Mouse (Mus musculus) kidney, adult 9 months (tissue): Measurements from ENCODE around the gene Gm44502.
"Not testable (repeated sequence)": the region's sequence is repeated elsewhere in the genome, so short reads cannot be mapped to it uniquely, and the experiment has no call there.

Experiments
- DNase-seq: peaks from one replicate; pipeline ENCODE4 v3.0.0; 2022

Gm44502 gene

DNA sequence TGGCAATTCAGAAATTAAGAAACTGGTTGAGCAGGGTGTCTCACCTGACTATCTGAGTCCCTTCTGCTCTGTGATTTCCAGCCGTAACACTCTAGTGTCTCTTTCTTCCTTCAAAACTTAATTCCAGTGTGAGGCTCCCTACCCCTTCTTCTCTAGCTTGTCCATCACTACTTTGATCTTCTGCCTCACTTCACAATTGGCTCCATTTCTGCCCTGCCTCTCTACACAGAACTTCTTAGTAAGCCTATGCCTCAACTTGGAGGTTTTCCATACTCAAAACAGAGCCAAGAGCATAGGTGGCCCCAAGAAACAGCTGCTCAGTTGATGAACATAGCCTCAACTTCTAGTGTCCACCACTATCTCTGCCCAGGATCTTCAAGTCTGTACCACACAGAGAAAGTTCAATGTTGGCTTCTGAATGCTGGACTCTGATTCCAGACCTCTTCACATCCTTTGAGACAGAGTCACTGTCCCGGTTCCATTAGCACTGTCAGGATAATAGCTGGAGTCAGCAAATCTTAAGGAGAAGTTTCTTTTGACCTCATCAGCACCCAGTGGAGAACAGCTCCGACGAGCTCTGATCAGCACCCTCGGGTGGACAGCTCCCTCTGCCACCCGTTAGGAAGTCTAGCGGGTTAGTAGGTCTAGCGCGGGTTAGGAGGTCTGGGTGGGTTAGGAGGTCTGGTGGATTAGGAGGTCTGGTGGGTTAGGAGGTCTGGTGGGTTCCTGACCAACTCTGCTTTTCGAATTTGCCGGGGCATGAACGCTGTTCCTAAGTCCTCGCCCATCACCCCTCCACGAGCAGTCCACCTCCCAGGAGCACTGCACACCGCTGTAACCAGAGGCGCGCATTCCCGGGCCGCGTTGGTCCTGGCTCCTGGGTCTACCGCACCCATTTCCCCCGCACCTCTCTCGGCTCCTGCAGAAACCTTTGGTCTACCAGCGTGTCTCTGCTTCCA, 23.7 kb upstream of the Gm44502 start:
- peak; percentile 60 for DNase-seq

DNA sequence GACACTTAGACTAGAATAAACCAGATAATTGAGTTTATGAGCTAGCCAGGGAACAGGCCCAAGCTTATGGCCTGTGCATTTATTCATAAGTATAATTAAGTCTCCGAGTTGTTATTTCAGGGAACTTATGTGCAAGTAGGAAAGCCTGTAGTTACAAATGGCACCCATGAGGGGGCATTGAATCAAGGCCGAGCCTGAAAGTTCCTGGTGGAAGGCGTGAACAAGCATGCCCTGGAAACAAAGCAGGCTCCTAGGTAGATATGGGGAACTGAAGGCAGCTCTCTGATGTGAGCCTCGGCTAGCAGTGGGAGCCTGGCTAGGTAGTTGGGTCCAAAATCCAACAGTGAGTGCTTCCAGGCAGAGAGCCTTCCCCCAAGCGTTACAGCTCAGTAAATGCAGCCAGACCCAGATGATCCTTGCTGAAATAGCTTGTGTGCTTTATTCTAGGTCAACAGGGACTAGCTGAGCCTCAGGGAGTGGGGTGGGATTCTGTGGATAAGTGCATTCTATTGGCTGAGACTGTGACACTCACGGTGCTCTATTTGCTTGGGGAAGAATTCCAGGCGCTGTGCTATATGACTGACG, 13.1 kb upstream of the Gm44502 start:
- no peak for DNase-seq

DNA sequence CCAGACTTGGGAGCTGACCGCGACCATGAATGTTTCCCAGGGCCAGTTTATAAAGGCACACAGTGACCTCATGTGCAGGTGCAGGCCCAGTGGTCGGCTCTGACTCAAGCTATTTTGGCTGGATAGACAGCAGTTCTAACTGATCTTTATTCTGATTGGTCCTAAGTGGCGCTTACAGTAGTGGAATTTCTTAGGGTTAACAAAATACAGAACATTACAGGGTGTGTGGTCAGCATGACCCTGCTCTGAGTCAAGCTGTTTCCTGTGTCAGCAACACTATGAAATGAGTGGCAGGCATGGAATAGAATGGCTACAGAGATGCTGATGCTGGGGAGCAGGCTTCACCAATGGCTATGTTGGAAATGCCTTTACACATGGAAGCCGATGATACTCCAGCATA, 6.4 kb upstream of the Gm44502 start:
- no peak for DNase-seq

DNA sequence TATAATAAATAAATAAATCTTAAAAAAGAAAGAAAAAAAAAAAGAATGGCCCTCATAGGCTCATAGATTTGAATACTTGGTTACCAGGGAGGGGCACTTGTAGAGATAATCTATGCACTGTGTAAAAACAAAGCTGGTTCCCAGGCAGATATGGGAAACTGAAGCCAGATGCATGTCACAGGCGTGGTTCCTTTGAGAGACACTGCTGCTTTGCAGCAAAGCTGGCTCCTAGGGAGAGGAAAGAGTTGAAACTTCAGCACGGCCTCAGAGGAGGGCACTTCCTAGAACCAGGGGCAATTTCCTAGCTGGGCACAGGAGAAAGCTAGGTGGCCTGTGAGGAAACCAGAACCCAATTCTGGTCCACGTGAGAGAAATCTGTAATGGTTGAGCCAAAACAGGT, 4.6 kb upstream of the Gm44502 start:
- no peak for DNase-seq

DNA sequence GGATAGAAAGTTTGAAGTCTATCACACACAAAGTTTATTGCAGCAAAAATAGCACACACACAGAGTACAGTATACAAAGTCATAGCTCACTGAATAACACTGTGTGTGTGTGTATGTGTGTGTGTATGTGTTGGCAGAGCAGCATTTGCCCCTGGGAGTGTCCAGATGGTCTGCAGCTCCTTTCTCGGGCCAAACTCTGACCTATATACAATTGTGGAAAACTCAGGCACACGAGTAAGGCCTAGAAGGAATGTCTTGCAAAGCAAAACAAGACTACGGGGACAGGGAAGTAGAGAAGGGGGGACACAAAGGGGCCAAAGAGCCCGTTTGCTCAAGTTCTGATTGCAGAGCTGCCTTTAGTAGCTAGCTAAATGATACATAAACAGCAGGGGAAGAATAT, 3.5 kb upstream of the Gm44502 start:
- DNase-seq: no peak

DNA sequence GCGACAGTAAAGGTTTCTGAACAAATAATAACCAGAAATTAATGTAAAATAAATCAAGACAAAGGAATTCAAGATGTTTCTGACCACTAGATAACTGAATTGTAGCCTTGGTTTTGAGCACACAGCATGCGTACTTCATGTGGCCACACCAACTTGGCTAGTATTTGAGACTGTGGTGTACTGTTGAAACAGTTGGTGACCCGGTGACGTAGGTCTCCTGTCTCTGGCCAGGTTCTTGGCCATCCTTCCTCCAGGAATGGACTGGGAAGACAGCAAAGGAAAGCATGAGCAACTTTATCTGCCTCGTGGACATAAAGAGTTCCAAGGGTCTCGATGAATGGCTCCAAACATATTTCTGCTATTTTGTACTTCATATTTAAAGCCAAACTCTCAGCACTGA, 2.3 kb upstream of the Gm44502 start:
- DNase-seq: no peak

DNA sequence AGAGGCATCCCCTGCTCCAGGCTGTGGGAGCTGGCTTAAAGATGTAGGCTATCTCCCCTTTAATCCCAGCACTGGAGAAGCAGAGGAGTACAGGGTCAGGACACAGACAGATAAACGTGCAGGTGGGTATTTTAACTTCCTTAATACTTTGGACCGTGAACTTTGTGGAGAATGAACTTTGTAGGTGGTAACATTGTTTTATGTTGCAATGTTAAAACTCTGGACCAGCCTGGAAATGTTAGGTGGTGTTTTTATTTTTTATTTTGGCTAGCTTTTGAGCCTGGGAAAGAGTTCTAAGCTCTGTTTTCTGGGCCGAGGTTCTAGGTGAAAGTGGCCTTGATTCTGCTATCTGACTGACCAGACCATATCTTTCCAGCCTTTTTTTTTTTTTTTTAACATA, 1.8 kb upstream of the Gm44502 start:
- no peak for DNase-seq

DNA sequence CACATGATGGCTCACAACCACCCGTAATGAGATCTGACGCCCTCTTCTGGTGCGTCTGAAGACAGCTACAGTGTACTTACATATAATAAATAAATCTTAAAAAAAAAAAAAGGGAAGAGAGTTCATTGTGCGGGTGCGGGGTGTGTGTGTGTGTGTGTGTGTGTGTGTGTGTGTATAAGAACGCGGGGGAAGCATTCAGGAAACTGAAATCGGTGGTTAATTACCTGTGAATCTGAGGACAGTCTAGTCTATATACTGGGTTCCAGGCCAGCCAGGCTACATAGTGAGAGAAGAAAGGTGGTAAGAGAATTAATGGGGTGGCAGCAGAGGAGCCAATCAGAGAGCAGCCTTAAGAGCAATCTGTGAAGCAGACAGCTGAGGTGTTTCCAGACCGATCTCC, 1.3 kb upstream of the Gm44502 start:
- not testable (repeated sequence) for DNase-seq

DNA sequence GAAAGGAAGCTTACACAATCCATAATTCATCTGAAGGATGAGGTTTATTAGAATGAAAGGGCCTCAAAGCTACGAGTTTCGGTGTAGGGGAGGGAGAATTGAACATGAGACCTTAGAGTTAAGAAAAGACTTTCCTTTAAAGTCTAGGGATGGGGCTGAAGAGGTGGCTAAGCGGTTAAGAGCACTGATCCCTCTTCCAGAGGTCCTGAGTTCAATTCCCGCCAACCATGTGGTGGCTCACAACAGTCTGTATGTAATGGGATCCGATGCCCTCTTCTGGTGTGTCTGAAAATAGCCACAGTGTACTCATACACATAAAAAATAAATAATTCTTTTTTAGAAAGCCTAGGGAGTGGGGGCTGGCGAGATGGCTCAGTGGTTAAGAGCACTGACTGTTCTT, 845 bp upstream of the Gm44502 start:
- no peak for DNase-seq

DNA sequence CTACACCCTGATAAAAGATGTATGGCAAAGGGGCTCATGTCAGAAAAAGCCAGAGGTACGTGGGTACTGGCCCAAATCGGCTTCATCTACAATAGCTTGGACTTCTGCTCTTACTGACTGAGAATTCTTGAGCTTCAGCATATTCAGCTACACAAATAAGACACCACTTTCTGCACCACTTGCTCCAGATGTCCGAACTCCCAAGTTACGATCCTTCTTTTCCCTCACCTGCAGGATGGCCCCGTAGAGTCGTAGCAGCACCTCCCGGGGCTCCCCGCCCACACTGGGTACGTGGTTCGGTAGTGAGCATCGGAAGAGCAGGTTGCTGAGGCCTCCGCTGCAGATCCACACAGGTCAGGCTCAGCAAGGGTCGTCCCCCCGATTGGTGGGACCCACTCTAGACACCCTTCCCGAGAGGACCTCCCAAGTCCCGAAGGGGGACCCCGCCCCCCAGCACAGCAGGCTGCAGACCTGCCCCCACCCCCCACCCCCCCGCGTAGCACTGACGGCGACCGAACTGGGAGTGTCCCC, 610 bp downstream of the Gm44502 start:
- DNase-seq: no peak

DNA sequence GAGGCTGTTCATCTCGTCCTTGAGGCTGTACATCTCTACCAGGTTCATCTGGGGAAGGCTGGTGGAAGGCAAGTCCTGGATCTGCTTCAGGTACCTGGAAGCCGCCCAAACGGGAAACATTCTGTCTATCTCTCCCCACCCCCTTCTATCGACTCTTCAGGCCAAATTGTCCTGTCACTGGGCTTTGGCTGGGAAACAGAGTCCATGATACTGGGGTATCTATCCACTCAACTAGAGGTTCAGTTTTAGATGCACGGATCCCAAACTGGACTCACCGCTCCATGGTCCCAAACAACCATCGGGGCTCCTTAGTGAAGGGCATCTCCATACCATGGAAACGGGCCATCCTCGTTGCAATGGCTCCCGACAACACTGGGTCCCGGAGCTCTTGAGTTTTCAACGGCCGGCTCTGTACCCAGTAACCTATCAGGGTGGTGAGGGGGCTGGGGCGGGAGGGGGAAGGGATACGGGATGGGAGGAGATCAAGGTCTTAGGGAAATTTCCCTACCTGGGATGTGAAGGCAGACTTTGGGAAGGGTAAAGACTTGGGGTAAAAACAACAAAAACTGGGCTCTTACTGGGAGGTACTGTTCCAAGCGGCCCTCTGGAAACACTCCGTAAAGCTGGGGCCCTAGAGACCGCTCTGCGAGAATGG, 1.2 kb downstream of the Gm44502 start:
- DNase-seq: no peak

DNA sequence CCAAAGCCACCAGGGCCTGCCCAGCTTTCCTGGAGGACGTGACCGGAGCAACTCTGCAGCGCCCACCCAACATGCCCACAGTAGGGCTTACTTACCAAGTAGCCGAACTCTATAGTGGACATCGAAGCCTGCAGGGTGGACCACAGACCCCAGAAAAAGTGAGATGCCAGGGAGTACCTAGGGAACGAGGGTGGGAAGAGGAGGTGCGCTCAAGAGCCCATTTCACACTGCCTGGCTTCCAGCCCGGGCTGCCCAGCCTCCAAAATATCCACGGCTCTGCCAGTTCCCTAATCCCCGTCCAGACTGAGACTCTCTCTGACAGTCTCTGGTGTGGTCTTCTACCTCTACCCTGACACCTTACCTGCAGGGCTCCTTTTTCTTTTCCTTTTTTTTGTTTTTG, 2.8 kb downstream of the Gm44502 start:
- no peak for DNase-seq

DNA sequence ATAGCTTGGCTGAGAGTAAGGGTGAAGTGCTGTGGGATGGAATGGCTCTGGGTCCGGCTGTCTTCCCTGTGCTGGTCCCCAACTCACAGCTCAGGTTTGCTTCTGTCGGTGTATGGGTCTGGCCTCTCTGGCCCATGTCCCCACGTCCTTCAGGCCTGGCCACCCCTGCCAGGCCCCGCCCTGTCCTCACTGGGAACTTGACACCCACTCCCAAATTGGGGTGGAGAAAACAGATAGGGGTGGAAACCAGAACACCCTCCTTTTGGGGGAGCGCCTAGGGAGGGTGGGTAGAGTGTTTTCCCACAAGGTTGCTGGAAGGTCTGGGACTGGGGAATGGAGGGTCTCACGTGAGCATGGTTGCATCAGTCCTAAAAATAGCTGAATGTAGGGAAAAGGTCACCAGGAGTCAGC, 3.8 kb downstream of the Gm44502 start, which contains the start of gene Cpt1b:
Cpt1b (minus strand) TSS at position 153 of the 411 bp plus-strand sequence.
- peak; percentile 63 for DNase-seq

DNA sequence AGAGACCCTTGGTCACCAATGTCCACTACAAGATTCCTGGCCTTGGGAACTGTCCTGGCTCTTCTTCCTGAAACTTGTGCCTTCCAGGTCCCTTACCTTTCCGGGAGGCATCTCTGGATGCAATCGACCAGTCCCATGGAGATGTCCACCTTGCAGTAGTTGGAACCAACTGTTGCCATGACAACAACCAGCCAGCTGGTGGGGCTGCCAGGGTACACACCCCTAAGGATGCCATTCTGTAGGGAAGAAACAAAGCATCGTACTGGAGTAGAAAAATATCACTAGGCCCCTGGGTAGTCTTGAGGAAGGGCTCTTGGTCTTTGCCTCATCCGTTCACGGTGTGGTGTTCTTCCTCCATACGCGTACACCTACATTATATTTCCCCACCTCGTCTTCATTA, 4.9 kb downstream of the Gm44502 start:
- no peak for DNase-seq

DNA sequence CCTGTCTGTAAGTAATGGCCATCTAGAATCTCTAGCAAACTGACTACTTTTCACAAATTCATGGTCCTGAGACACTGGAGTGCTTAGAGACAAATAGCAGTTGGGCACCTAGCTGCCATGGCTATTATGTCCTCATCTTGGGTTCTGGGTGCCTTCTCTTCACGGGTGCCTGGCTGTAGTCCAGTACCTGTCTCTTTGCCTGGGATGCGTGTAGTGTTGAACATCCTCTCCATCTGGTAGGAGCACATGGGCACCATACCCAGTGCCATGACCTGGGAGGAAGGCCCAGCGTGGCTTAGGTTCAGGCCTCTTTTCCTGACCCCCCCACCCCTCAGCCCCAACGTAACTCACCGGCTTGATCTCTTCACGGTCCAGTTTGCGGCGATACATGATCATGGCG, 7.6 kb downstream of the Gm44502 start:
- no peak for DNase-seq

DNA sequence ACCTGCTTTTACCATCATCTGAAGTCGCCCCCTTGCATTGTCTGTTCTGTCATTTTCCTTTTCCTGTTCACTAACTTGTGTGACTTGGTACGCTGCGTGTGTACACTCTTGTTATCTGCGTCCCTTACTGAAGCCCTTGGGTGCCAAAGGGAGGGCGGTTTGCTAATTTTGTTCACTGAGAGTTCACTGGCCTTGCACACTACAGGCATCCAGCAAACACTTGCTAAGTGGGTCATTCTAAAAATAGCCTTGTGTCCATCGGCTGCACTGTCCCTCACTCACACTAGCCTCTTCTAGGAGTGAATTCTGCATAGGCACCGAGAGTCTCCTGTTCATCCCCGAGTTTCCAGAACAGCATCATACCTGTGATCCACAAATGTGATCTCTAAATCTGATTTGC, 14.2 kb downstream of the Gm44502 start:
- DNase-seq: no peak

DNA sequence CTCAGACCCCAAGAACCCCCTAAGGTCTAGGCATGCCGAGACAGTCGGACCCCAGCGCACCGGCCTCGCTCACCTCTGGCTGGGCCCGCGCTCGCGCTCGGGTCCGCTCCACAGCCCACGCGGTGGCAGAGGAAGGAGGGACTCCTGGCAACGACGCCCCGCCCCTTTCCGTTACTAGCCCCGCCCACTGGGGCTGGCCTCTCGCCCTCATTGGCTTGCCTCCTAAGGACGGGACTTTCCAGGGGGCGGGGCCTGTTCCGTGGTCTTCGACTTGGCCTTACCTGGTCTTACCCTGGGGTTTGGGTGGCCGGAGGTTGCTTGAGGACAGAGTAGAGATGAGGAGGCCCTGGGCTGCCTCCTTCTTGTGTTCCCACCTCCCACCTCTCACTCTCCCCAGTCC, 19.4 kb downstream of the Gm44502 start, which contains the start of gene Syce3:
Syce3 (minus strand) TSS at position 386 of the 400 bp plus-strand sequence.
- no peak for DNase-seq

DNA sequence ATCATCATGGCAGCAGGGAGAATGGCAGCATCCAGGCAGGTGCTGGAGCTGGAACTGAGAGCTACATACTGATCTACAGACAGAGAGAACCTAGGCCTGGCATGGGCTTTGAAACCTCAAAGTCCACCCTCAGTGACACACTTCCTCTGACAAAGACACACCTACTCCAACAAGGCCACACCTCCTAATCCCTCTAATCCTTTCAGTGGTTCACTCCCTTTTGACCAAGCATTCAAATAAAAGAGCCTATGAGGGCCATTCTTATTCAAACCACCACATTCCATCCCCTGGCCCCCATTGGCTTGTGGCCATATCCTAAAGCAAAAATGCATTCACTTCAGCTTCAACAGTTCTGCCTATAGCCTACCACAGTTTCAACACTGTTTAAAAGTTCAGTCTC, 22.8 kb downstream of the Gm44502 start:
- DNase-seq: no peak

DNA sequence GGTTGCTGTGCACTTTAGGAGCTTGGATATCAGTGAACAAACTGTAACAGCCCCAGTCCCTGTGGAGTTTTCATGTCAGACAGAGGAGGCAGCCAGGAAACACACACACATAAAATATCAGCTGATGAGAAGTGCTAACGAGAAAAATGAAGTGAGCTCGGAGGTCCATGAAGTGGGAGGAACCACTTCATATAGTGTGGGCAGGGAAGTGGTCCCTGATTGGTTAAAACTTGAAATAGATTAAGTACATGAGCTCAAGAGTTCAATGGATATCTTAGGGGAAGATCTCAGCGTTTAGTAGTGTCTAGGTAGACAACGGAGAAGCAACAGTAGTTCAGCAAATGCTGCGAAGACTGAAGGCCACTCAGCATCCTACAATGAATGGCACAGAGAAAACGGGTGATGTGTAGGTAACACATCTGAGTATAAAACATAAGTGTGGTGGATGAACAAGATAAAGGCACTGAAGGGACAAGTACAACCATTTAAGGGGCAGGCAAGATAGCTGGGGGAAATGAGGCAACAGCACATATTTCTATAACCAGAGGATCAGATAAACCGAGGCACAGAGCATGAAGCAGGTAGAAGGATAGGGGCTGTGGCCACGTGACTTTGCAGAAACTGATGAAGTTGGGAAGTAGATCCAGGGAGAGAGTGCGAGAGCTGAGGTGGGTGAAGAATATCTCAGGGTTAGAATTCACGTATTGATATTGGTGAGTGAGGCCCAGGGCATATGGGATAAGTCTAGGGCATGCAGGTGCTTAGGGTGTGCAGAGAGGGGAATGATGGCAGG, 24.5 kb downstream of the Gm44502 start:
- no peak for DNase-seq

DNA sequence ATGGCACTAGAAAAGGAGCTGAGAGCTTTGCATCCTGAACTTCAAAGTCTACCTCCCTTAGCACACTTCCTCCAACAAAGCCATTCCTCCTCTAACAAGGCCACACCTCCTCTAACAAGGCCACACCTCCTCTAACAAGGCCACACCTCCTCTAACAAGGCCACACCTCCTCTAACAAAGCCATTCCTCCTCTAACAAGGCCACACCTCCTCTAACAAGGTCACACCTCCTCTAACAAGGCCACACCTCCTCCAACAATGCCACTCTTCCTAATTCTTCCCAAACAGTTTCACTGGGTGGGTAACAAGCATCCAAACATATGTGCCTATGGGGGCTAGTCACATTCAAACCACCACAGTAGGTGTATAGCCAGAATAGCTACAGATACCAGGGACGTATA, 27.0 kb downstream of the Gm44502 start:
- no peak for DNase-seq

DNA sequence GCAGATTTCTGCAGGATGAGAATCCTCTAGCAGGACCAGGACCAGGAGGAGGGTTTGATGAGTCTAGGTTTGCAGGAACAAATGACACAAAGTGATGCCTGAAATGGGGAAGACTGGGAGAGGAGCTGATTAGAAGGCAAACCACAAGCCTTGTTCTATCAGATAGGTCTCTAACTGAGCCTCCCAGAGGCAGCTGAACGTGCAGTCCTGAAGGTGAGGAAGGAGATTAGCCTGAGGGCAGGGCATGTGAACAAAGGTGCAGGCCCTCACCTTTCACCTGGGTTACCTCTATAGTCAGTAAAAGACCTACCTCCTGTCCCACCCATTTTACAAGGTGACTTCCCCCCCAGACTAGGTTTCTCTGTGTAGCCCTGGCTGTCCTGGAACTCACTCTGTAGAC, 29.8 kb downstream of the Gm44502 start:
- DNase-seq: no peak

DNA sequence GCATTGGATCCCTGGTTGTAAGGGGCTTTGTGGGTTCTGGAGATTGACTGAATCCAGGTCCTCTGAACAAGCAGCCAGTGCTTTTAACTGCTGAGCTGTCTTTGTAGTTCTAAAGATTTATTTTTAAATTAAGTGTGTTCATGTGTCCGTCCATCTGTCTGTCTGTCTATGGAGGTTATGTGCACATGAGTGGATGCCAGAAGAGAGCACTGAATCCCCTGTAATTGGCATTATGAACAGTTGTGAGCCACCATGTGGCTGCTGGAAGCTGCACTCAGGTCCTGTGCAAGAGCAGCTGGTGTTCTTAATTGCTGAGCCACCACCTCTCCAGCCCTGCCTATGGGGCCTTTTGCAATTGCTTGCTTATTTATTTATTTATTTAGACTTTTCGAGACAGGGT, 31.4 kb downstream of the Gm44502 start:
- DNase-seq: no peak

DNA sequence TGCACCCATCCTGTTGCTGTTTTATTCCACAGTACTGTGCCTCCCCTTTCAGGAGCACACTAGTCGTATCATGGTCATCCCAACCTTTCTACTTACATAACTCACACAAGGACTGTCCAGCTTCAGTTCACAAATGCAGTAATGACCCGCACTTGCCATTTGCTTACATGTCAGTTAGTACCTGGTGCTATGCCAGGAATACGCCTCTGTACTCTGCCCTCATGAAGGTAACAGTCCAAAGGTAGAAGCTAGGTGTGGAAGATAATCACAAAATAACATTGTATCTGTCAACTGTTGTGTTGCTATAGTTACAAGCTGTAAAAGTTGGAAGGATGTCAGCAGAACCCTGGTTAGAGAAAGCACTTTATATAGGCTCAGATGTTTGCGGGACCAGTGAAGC, 32.6 kb downstream of the Gm44502 start:
- DNase-seq: peak; percentile 77
